Mouse (Mus musculus) left cerebral cortex, adult 2 months (tissue): Measurements from ENCODE around the gene Ldb2. TPM values are rescaled to one million over a fixed set of nuclear protein-coding genes. Genes with fewer than 3 reads are reported as not detected.

Experiments
- DNase-seq, 2 experiments: peaks; one replicate each; pipeline ENCODE4 v3.0.0; 2021 to 2022; ENCODE audit warnings: low spot score in 2 of 2, mixed read lengths in 1 of 2; ENCODE audit errors: extremely low spot score in 1 of 2
- H3K27ac ChIP-seq: fragments of 200-600 bp; 2 replicates; pipeline ENCODE4 v1.8.1; 2022
- H3K4me3 ChIP-seq: fragments of 200-600 bp; 2 replicates; pipeline ENCODE4 v1.8.1; 2022
- CTCF ChIP-seq: fragments of 200-600 bp; IDR thresholded peaks from 2 replicates; pipeline ENCODE4 v1.8.1; 2022; ENCODE audit warnings: antibody characterized with exemption, mild to moderate bottlenecking, moderate library complexity
- intact Hi-C: fragments of 180-260 bp; cut with DNase I; formaldehyde crosslinking; loops from one replicate; pipeline ENCODE4 v1.15.1; 2025
- total RNA-seq, 2 experiments: library from RNA; stranded (reverse); gene quantifications; 2 replicates each; pipeline ENCODE4 v1.2.3; 2021

Ldb2 gene
- total RNA-seq, 2 experiments from 2014 or later: 52.5 to 60.4 TPM

GRCm38 (mm10) chr5:44529001-44529400 is 270.5 kb downstream of the Ldb2 start:
- no peak for TF ChIP-seq CTCF
- intact Hi-C loops: no loop called here
- H3K4me3 ChIP-seq: no peak overlapping the region
- DNase-seq: no peak
- no peak overlapping the region for H3K27ac ChIP-seq

- DNase-seq: no peak
- intact Hi-C loops: no loop called here
- no peak for TF ChIP-seq CTCF
- H3K27ac ChIP-seq: no peak overlapping the region
- H3K4me3 ChIP-seq: no peak overlapping the region
These were observed 294.3 kb downstream of the Ldb2 start for GRCm38 (mm10) chr5:44505221-44505620.

- intact Hi-C loops: no loop called here
These were observed 294.7 kb downstream of the Ldb2 start for GRCm38 (mm10) chr5:44504786-44505185.

GRCm38 (mm10) chr5:44498229-44498628 is 301.3 kb downstream of the Ldb2 start:
- Histone ChIP-seq H3K4me3 (no peak overlapping the region), H3K27ac (no peak overlapping the region)
- DNase-seq: no peak
- no peak for TF ChIP-seq CTCF
- intact Hi-C loops: no loop called here

More at GRCm38 (mm10) chr5:44504786-44505185, 294.7 kb downstream of the Ldb2 start:
- no peak for TF ChIP-seq CTCF
- no peak overlapping the region for H3K4me3 ChIP-seq
- no peak overlapping the region for H3K27ac ChIP-seq
- DNase-seq: no peak

- H3K4me3 ChIP-seq: no peak overlapping the region
- DNase-seq: no peak
- no peak for TF ChIP-seq CTCF
- intact Hi-C loops: no loop called here
- no peak overlapping the region for H3K27ac ChIP-seq
These were observed 302.6 kb downstream of the Ldb2 start for GRCm38 (mm10) chr5:44496854-44497253.

- no peak for DNase-seq
- intact Hi-C loops: no loop called here
- TF ChIP-seq CTCF: no peak
- Histone ChIP-seq H3K27ac (no peak overlapping the region), H3K4me3 (no peak overlapping the region)
These were observed 304.4 kb downstream of the Ldb2 start for GRCm38 (mm10) chr5:44495092-44495491.

GRCm38 (mm10) chr5:44494133-44494532 is 305.3 kb downstream of the Ldb2 start:
- no peak overlapping the region for H3K4me3 ChIP-seq
- intact Hi-C loops: no loop called here
- no peak overlapping the region for H3K27ac ChIP-seq
- DNase-seq: no peak
- no peak for TF ChIP-seq CTCF

- no peak for TF ChIP-seq CTCF
- intact Hi-C loops: no loop called here
- Histone ChIP-seq H3K27ac (no peak overlapping the region), H3K4me3 (no peak overlapping the region)
- no peak for DNase-seq
These were observed 308.0 kb downstream of the Ldb2 start for GRCm38 (mm10) chr5:44491526-44491925.

GRCm38 (mm10) chr5:44490462-44490861 is 309.0 kb downstream of the Ldb2 start:
- no peak overlapping the region for H3K4me3 ChIP-seq
- no peak for DNase-seq
- no peak overlapping the region for H3K27ac ChIP-seq
- intact Hi-C loops: no loop called here
- TF ChIP-seq CTCF: no peak

GRCm38 (mm10) chr5:44483426-44484106 is 315.9 kb downstream of the Ldb2 start:
- DNase-seq: peak; percentile 27 to 48
- TF ChIP-seq CTCF: peak; percentile 56
- intact Hi-C loops: loop anchor here (2.0 to 5.0 kb wide), 2 partner anchors 795 to 814 kb away; no protein-coding TSS in a partner anchor
- no peak overlapping the region for H3K4me3 ChIP-seq
- no peak overlapping the region for H3K27ac ChIP-seq

- Histone ChIP-seq H3K4me3 (no peak overlapping the region), H3K27ac (no peak overlapping the region)
- TF ChIP-seq CTCF: no peak
- intact Hi-C loops: loop anchor here (5.0 kb wide), 1 partner anchor 816 kb away; no protein-coding TSS in a partner anchor
- no peak for DNase-seq
These were observed 318.1 kb downstream of the Ldb2 start for GRCm38 (mm10) chr5:44481406-44481805.

GRCm38 (mm10) chr5:44476356-44476755 is 323.1 kb downstream of the Ldb2 start:
- intact Hi-C loops: loop anchor here (5.0 to 10.0 kb wide), 2 partner anchors 172 to 926 kb away; no protein-coding TSS in a partner anchor
- Histone ChIP-seq H3K4me3 (no peak overlapping the region), H3K27ac (no peak overlapping the region)
- TF ChIP-seq CTCF: peak; percentile 36
- DNase-seq: no peak

GRCm38 (mm10) chr5:44475543-44475942 is 323.9 kb downstream of the Ldb2 start:
- H3K27ac ChIP-seq: no peak overlapping the region

More at GRCm38 (mm10) chr5:44475543-44475942, 323.9 kb downstream of the Ldb2 start:
- no peak overlapping the region for H3K4me3 ChIP-seq
- intact Hi-C loops: loop anchor here (5.0 to 10.0 kb wide), 2 partner anchors 171 to 927 kb away; no protein-coding TSS in a partner anchor
- no peak for TF ChIP-seq CTCF
- DNase-seq: no peak
